9 mouse cellular contexts compared by ENCODE assay signal in genomic region chr2:25179566-25180217, GRCm38 (mm10). TPM values are rescaled to one million over a fixed set of nuclear protein-coding genes. Genes with fewer than 3 reads are reported as not detected.
A peak's percentile ranks its signal among the peaks of the same experiment; 100 is the strongest.
DNase-seq lines count a peak whose midpoint lies in the region; ATAC-seq and TF ChIP-seq lines count a peak whose summit lies in the region.
"Had no signal": no experiment of that assay in that cellular context is flagged by ENCODE, and none has a peak within 500 bp of the region (broad histone marks: within the 10 kb centered on the region; RNA-seq: fewer than 3 reads in every experiment).

No protein-coding gene starts in this region.

- no peaks in the 10 kb centered on the region for H3K36me3 ChIP-seq in kidney, postnatal 0 days (ENCODE audit: insufficient read depth, low read length)
- no peaks in the 10 kb centered on the region for H3K36me3 ChIP-seq in embryonic facial prominence, embryonic 12.5 days
- no peaks in the 10 kb centered on the region for H3K36me3 ChIP-seq in hindbrain, postnatal 0 days (ENCODE audit: insufficient read depth, low read length)
- H3K36me3 ChIP-seq in myocyte (ENCODE audit: control insufficient read depth, insufficient read depth), result no peaks in the 10 kb centered on the region

- H3K4me1 ChIP-seq in kidney, postnatal 0 days (replicated peaks; ENCODE audit: insufficient read depth, low read length), result peaks cover 32% of the 10 kb centered on the region
- peaks cover 41% of the 10 kb centered on the region for H3K4me1 ChIP-seq in embryonic facial prominence, embryonic 12.5 days
- H3K4me1 ChIP-seq in hindbrain, postnatal 0 days (ENCODE audit: insufficient read depth, low read length), result peaks cover 19% of the 10 kb centered on the region

- 20% methylated on average over 15 of the region's 15 CpGs for WGBS in kidney, postnatal 0 days
- 45% methylated on average over 15 of the region's 15 CpGs for WGBS in embryonic facial prominence, embryonic 12.5 days
- WGBS in hindbrain, postnatal 0 days, result 26% methylated on average over 15 of the region's 15 CpGs

- peak overlapping the region; percentile 65 for H3K27ac ChIP-seq in kidney, postnatal 0 days
- H3K27ac ChIP-seq in embryonic facial prominence, embryonic 12.5 days, result 0 out of 2 replicates have a peak overlapping the region, but pooled peaks have one; percentile 50
- H3K27ac ChIP-seq in hindbrain, postnatal 0 days, result peak overlapping the region; percentile 88

- peak overlapping the region; percentile 23; the same call in 1 of the 2 replicates for H3K9ac ChIP-seq in kidney, postnatal 0 days (ENCODE audit: low read depth, low read length)
- H3K9ac ChIP-seq in embryonic facial prominence, embryonic 12.5 days, result peak overlapping the region; percentile 16; the same call in 1 of the 2 replicates
- peak overlapping the region; percentile 45; the same call in 1 of the 2 replicates for H3K9ac ChIP-seq in hindbrain, postnatal 0 days (replicated peaks; ENCODE audit: low read length)

- DNase-seq in kidney, postnatal 0 days (ENCODE audit: low spot score), result no peak
- DNase-seq in kidney, postnatal 14 days, result no peak
- DNase-seq in hindbrain, postnatal 0 days (ENCODE audit: low spot score), result no peak
- no peak for DNase-seq in thymus, adult 18-20 months
- no peak for DNase-seq in thymus, postnatal 36 days
- no peak for DNase-seq in frontal cortex, adult 2 months (ENCODE audit: extremely low spot score in 1 of 2, low spot score in 1 of 2)

- peak overlapping the region; percentile 83 for H3K4me2 ChIP-seq in kidney, postnatal 0 days (ENCODE audit: low read length)
- H3K4me2 ChIP-seq in embryonic facial prominence, embryonic 12.5 days (replicated peaks), result peak overlapping the region; percentile 80
- H3K4me2 ChIP-seq in hindbrain, postnatal 0 days (ENCODE audit: low read depth, low read length), result peak overlapping the region; percentile 69
- peak overlapping the region; percentile 91 for H3K4me2 ChIP-seq in myocyte (ENCODE audit: low read depth)

- no peaks in the 10 kb centered on the region for H3K79me2 ChIP-seq in myocyte (ENCODE audit: control insufficient read depth, insufficient read depth)

- H3K27me3 ChIP-seq in kidney, postnatal 0 days (ENCODE audit: insufficient read depth, low read length), result no peaks in the 10 kb centered on the region
- H3K27me3 ChIP-seq in embryonic facial prominence, embryonic 12.5 days, result peaks cover 86% of the 10 kb centered on the region
- H3K27me3 ChIP-seq in hindbrain, postnatal 0 days (ENCODE audit: insufficient read depth, low read length), result no peaks in the 10 kb centered on the region
- H3K27me3 ChIP-seq in myocyte (ENCODE audit: control insufficient read depth, insufficient read depth, insufficient read length), result no peaks in the 10 kb centered on the region

- no peaks in the 10 kb centered on the region for H3K9me3 ChIP-seq in kidney, postnatal 0 days (replicated peaks; ENCODE audit: low read length)
- H3K9me3 ChIP-seq in embryonic facial prominence, embryonic 12.5 days, result no peaks in the 10 kb centered on the region
- H3K9me3 ChIP-seq in hindbrain, postnatal 0 days (ENCODE audit: low read length), result no peaks in the 10 kb centered on the region

- TF ChIP-seq POLR2A in myocyte (IDR thresholded peaks at IDR 0.05; ENCODE audit: insufficient read length, low read depth), result no peak

- no peak for ATAC-seq in kidney, postnatal 0 days (replicated peaks; ENCODE audit: low FRiP score, low read depth)
- ATAC-seq in embryonic facial prominence, embryonic 12.5 days (ENCODE audit: insufficient number of reproducible peaks, insufficient read depth, low FRiP score, low TSS enrichment), result no peak
- ATAC-seq in hindbrain, postnatal 0 days, result no peak

- no peak overlapping the region for H3ac ChIP-seq in myocyte (ENCODE audit: control insufficient read depth, insufficient read length)

- TF ChIP-seq CTCF in kidney, postnatal 0 days (IDR thresholded peaks at IDR 0.05; ENCODE audit: low read depth), result no peak
- no peak for TF ChIP-seq CTCF in hindbrain, postnatal 0 days (IDR thresholded peaks at IDR 0.05; ENCODE audit: low read depth)

- peak overlapping the region; percentile 63 for H3K4me3 ChIP-seq in kidney, postnatal 0 days (replicated peaks; ENCODE audit: low read depth, low read length)
- H3K4me3 ChIP-seq in embryonic facial prominence, embryonic 12.5 days, result peak overlapping the region; percentile 55
- peak overlapping the region; percentile 72 for H3K4me3 ChIP-seq in hindbrain, postnatal 0 days (ENCODE audit: low read length)
- peak overlapping the region; percentile 25 for H3K4me3 ChIP-seq in myocyte

TF ChIP-seq in myocyte, 11 proteins besides CTCF, POLR2A, EP300 and RAD21:
- TF ChIP-seq E2F4 (IDR thresholded peaks at IDR 0.05; ENCODE audit: insufficient read depth) (no peak), MYOD1 (IDR thresholded peaks at IDR 0.05; ENCODE audit: control insufficient read depth in 1 of 3, insufficient read length in 2 of 3, low read depth in 2 of 3) (no peak), USF1 (IDR thresholded peaks at IDR 0.05; ENCODE audit: low read depth) (no peak), MYOG (IDR thresholded peaks at IDR 0.05; ENCODE audit: control insufficient read depth in 1 of 3, insufficient read depth in 1 of 3, insufficient read length in 2 of 3, low read depth in 2 of 3) (no peak), REST (IDR thresholded peaks at IDR 0.05; ENCODE audit: insufficient read depth, insufficient read length) (no peak), SRF (IDR thresholded peaks at IDR 0.05; ENCODE audit: control insufficient read depth, insufficient read length, low read depth) (no peak), TCF12 (IDR thresholded peaks at IDR 0.05; ENCODE audit: insufficient read depth, poor library complexity, severe bottlenecking) (no peak), TCF3 (IDR thresholded peaks at IDR 0.05; ENCODE audit: insufficient read length, low read depth) (no peak), CEBPB (IDR thresholded peaks at IDR 0.05; ENCODE audit: insufficient read depth, poor library complexity, severe bottlenecking) (no peak), MAX (IDR thresholded peaks at IDR 0.05; ENCODE audit: low read depth) (no peak), POLR2AphosphoS2 (IDR thresholded peaks at IDR 0.05; ENCODE audit: insufficient read length, low read depth) (no peak)

RNA-seq across cellular contexts. Expression of gene Nrarp, which starts 0.9 kb away (rescaled TPM):
- polyA plus RNA-seq in kidney, postnatal 0 days (2015; fragmentation: Nextera tagmentation; extraction: Ambion mirVana), result 19.9 and 21.6 TPM in 2 replicates
- polyA plus RNA-seq in embryonic facial prominence, embryonic 12.5 days (2016; fragmentation: Nextera tagmentation; extraction: Ambion mirVana), result 21.3 and 24.7 TPM in 2 replicates
- total RNA-seq in hindbrain, postnatal 0 days (2014; rRNA removed), result 50.8 and 58.0 TPM in 2 replicates
- 14.2 and 14.7 TPM in 2 replicates for polyA plus RNA-seq in hindbrain, postnatal 0 days (2015; fragmentation: Nextera tagmentation; extraction: Ambion mirVana)
- polyA plus RNA-seq in myocyte (2012; fragmentation: generic; extraction: Trizol), result 1.3 TPM
- polyA plus RNA-seq in frontal cortex, adult 2 months (2012; rRNA removed), result 38.7 and 39.1 TPM in 2 replicates

RNA-seq across cellular contexts. Expression of gene Tor4a, which starts 17.0 kb away (rescaled TPM):
- polyA plus RNA-seq in kidney, postnatal 0 days (2015; fragmentation: Nextera tagmentation; extraction: Ambion mirVana), result 10.8 and 12.0 TPM in 2 replicates
- polyA plus RNA-seq in embryonic facial prominence, embryonic 12.5 days (2016; fragmentation: Nextera tagmentation; extraction: Ambion mirVana), result 3.1 and 3.9 TPM in 2 replicates
- 4.0 and 4.7 TPM in 2 replicates for total RNA-seq in hindbrain, postnatal 0 days (2014; rRNA removed)
- 1.2 and 1.9 TPM in 2 replicates for polyA plus RNA-seq in hindbrain, postnatal 0 days (2015; fragmentation: Nextera tagmentation; extraction: Ambion mirVana)
- polyA plus RNA-seq in myocyte (2012; fragmentation: generic; extraction: Trizol), result 9.2 TPM
- polyA plus RNA-seq in frontal cortex, adult 2 months (2012; rRNA removed), result 2.6 and 3.0 TPM in 2 replicates

RNA-seq across cellular contexts. Expression of gene Nelfb, which starts 31.6 kb away (rescaled TPM):
- 74.0 and 82.3 TPM in 2 replicates for polyA plus RNA-seq in kidney, postnatal 0 days (2015; fragmentation: Nextera tagmentation; extraction: Ambion mirVana)
- 119 and 121 TPM in 2 replicates for polyA plus RNA-seq in embryonic facial prominence, embryonic 12.5 days (2016; fragmentation: Nextera tagmentation; extraction: Ambion mirVana)
- total RNA-seq in hindbrain, postnatal 0 days (2014; rRNA removed), result 90.3 and 117 TPM in 2 replicates
- polyA plus RNA-seq in hindbrain, postnatal 0 days (2015; fragmentation: Nextera tagmentation; extraction: Ambion mirVana), result 82.0 and 82.8 TPM in 2 replicates
- polyA plus RNA-seq in myocyte (2012; fragmentation: generic; extraction: Trizol), result 55.8 TPM
- polyA plus RNA-seq in frontal cortex, adult 2 months (2012; rRNA removed), result 60.2 and 65.6 TPM in 2 replicates

RNA-seq across cellular contexts. Expression of gene Stpg3, which starts 34.7 kb away (rescaled TPM):
- 0.29 and 0.43 TPM in 2 replicates for polyA plus RNA-seq in kidney, postnatal 0 days (2015; fragmentation: Nextera tagmentation; extraction: Ambion mirVana)
- not detected in 2 replicates for polyA plus RNA-seq in embryonic facial prominence, embryonic 12.5 days (2016; fragmentation: Nextera tagmentation; extraction: Ambion mirVana)
- not detected in 2 replicates for total RNA-seq in hindbrain, postnatal 0 days (2014; rRNA removed)
- polyA plus RNA-seq in hindbrain, postnatal 0 days (2015; fragmentation: Nextera tagmentation; extraction: Ambion mirVana), result not detected in 2 replicates
- polyA plus RNA-seq in myocyte (2012; fragmentation: generic; extraction: Trizol), result not detected
- polyA plus RNA-seq in frontal cortex, adult 2 months (2012; rRNA removed), result 0.06 and 0.15 TPM in 2 replicates
- total RNA-seq: gastrocnemius, postnatal 4 days had no signal

RNA-seq across cellular contexts. Expression of gene Fam166a, which starts 38.9 kb away (rescaled TPM):
- polyA plus RNA-seq in kidney, postnatal 0 days (2015; fragmentation: Nextera tagmentation; extraction: Ambion mirVana), result 0.28 and 0.62 TPM in 2 replicates
- 1.1 TPM in 1 of 2 replicates, not detected in the other for polyA plus RNA-seq in embryonic facial prominence, embryonic 12.5 days (2016; fragmentation: Nextera tagmentation; extraction: Ambion mirVana)
- not detected in 2 replicates for total RNA-seq in hindbrain, postnatal 0 days (2014; rRNA removed)
- 0.42 TPM in 1 of 2 replicates, not detected in the other for polyA plus RNA-seq in hindbrain, postnatal 0 days (2015; fragmentation: Nextera tagmentation; extraction: Ambion mirVana)
- 0.48 TPM for polyA plus RNA-seq in myocyte (2012; fragmentation: generic; extraction: Trizol)
- polyA plus RNA-seq in frontal cortex, adult 2 months (2012; rRNA removed), result 0.16 and 0.19 TPM in 2 replicates
